Mouse (Mus musculus) midbrain, embryonic 14.5 days (tissue): Measurements from ENCODE around the gene Fam193a. TPM values are rescaled to one million over a fixed set of nuclear protein-coding genes. Genes with fewer than 3 reads are reported as not detected.
A peak's percentile ranks its signal among the peaks of the same experiment; 100 is the strongest.

Experiments
- ATAC-seq: fragments of 200-750 bp; cut with Nextera tagmentation; 2 replicates; pipeline ENCODE4 v1.8.0; 2017; ENCODE audit warnings: moderate number of reproducible peaks, moderate library complexity; ENCODE audit not compliant: low FRiP score, low TSS enrichment
- DNase-seq: peaks from one replicate; pipeline ENCODE4 v3.0.0-alpha.2; 2015
- H3K27ac ChIP-seq: fragments of 300-500 bp; sonication (generic); replicated peaks from 2 replicates; pipeline ENCODE4 v1.5.1; 2014; ENCODE audit warnings: mild to moderate bottlenecking, low read depth, low read length, moderate library complexity
- H3K27me3 ChIP-seq: fragments of 300-500 bp; sonication (generic); 2 replicates; pipeline ENCODE4 v1.6.1; 2014; ENCODE audit warnings: low read length, control low read depth, mixed read lengths; ENCODE audit not compliant: control insufficient read depth, insufficient read depth
- H3K36me3 ChIP-seq: fragments of 300-500 bp; sonication (generic); 2 replicates; pipeline ENCODE4 v1.6.1; 2014; ENCODE audit warnings: low read length, control low read depth; ENCODE audit not compliant: control insufficient read depth, insufficient read depth
- H3K4me1 ChIP-seq: fragments of 300-500 bp; sonication (generic); 2 replicates; pipeline ENCODE4 v1.6.1; 2014; ENCODE audit warnings: mild to moderate bottlenecking, antibody characterized with exemption, low read length, control low read depth; ENCODE audit not compliant: control insufficient read depth, insufficient read depth
- H3K4me2 ChIP-seq: fragments of 300-500 bp; sonication (generic); 2 replicates; pipeline ENCODE4 v1.6.1; 2014; ENCODE audit warnings: mild to moderate bottlenecking, low read length, moderate library complexity
- H3K4me3 ChIP-seq: fragments of 300-500 bp; sonication (generic); replicated peaks from 2 replicates; pipeline ENCODE4 v1.5.1; 2014; ENCODE audit warnings: low read depth, low read length
- H3K9ac ChIP-seq: fragments of 300-500 bp; sonication (generic); replicated peaks from 2 replicates; pipeline ENCODE4 v1.6.1; 2014; ENCODE audit warnings: mild to moderate bottlenecking, low read length, moderate library complexity
- H3K9me3 ChIP-seq: fragments of 300-500 bp; sonication (generic); 2 replicates; pipeline ENCODE4 v1.6.1; 2016; ENCODE audit warnings: low read length, control low read depth, mixed read lengths; ENCODE audit not compliant: control insufficient read depth
- WGBS: fragments of 180-500 bp; shearing (Covaris S2); extraction: QIAGEN DNeasy Blood & Tissue Kit; methylation state at CpG from one replicate; pipeline ENCODE4 v1.1.7; 2014; 5-methylcytosine and 5-hydroxymethylcytosine counted together
- polyA plus RNA-seq: library from polyadenylated mRNA; unstranded; fragments of >200 nt; fragmentation: Nextera tagmentation; extraction: Ambion mirVana; gene quantifications from 2 replicates; pipeline ENCODE4 v1.2.1, GENCODE M21; 2014

Fam193a gene
- polyA plus RNA-seq, 1 experiment from 2014 or later = 21.9 TPM

- H3K4me2 ChIP-seq = peak overlapping the region; percentile 73
- H3K27ac ChIP-seq = peak overlapping the region; percentile 90
- peak overlapping the region; percentile 89 for H3K9ac ChIP-seq
- no peak for DNase-seq
- WGBS = 35% methylated on average over 8 of the region's 8 CpGs
- peaks cover 17% of the 10 kb centered on the region for H3K4me1 ChIP-seq
- ATAC-seq = no peak
- H3K4me3 ChIP-seq = peak overlapping the region; percentile 88
- no peaks in the 10 kb centered on the region for H3K9me3 ChIP-seq
- no peaks in the 10 kb centered on the region for H3K27me3 ChIP-seq
- no peaks in the 10 kb centered on the region for H3K36me3 ChIP-seq
Measured at GRCm38 (mm10) chr5:34370840-34371239, 1.1 kb downstream of the Fam193a start.

GRCm38 (mm10) chr5:34372141-34372540 is 2.4 kb downstream of the Fam193a start:
- Histone ChIP-seq H3K4me3 (no peak overlapping the region), H3K4me1 (peaks cover 17% of the 10 kb centered on the region)

GRCm38 (mm10) chr5:34372541-34372940 is 2.8 kb downstream of the Fam193a start:
- Histone ChIP-seq H3K9ac (no peak overlapping the region), H3K4me3 (no peak overlapping the region), H3K27ac (no peak overlapping the region), H3K27me3 (no peaks in the 10 kb centered on the region), H3K4me1 (peaks cover 17% of the 10 kb centered on the region), H3K9me3 (no peaks in the 10 kb centered on the region), H3K36me3 (no peaks in the 10 kb centered on the region), H3K4me2 (0 out of 2 replicates have a peak overlapping the region, but pooled peaks have one; percentile 0)
- DNase-seq = no peak
- ATAC-seq = no peak

More at GRCm38 (mm10) chr5:34372141-34372540, 2.4 kb downstream of the Fam193a start:
- no peak overlapping the region for H3K27ac ChIP-seq
- peak overlapping the region; percentile 0; the same call in 1 of the 2 replicates for H3K4me2 ChIP-seq
- DNase-seq (no peak), ATAC-seq (no peak)
- no peaks in the 10 kb centered on the region for H3K27me3 ChIP-seq
- H3K36me3 ChIP-seq = no peaks in the 10 kb centered on the region
- H3K9ac ChIP-seq = no peak overlapping the region
- H3K9me3 ChIP-seq = no peaks in the 10 kb centered on the region

- no peak overlapping the region for H3K27ac ChIP-seq
- H3K36me3 ChIP-seq = no peaks in the 10 kb centered on the region
- H3K9me3 ChIP-seq = no peaks in the 10 kb centered on the region
- H3K4me1 ChIP-seq = 0 out of 2 replicates have a peak, but pooled peaks cover 3% of the 10 kb centered on the region
- DNase-seq (no peak), ATAC-seq (no peak)
- H3K9ac ChIP-seq = no peak overlapping the region
- no peak overlapping the region for H3K4me3 ChIP-seq
- no peak overlapping the region for H3K4me2 ChIP-seq
- H3K27me3 ChIP-seq = no peaks in the 10 kb centered on the region
Measured at GRCm38 (mm10) chr5:34378787-34379186, 9.1 kb downstream of the Fam193a start.

- WGBS = 95% methylated on average over 2 of the region's 2 CpGs
- H3K27me3 ChIP-seq = no peaks in the 10 kb centered on the region
- no peak overlapping the region for H3K4me2 ChIP-seq
- no peak overlapping the region for H3K4me3 ChIP-seq
- H3K27ac ChIP-seq = no peak overlapping the region
- H3K9ac ChIP-seq = no peak overlapping the region
- H3K4me1 ChIP-seq = no peaks in the 10 kb centered on the region
- no peak for ATAC-seq
- no peak for DNase-seq
- no peaks in the 10 kb centered on the region for H3K36me3 ChIP-seq
- no peaks in the 10 kb centered on the region; the same call in 1 of the 2 replicates for H3K9me3 ChIP-seq
Measured at GRCm38 (mm10) chr5:34381700-34382099, 12.0 kb downstream of the Fam193a start.

GRCm38 (mm10) chr5:34385616-34386015 is 15.9 kb downstream of the Fam193a start:
- no peaks in the 10 kb centered on the region for H3K36me3 ChIP-seq
- no peaks in the 10 kb centered on the region for H3K27me3 ChIP-seq
- no peak for ATAC-seq
- H3K27ac ChIP-seq = no peak overlapping the region
- DNase-seq = no peak
- no peak overlapping the region for H3K4me3 ChIP-seq
- no peaks in the 10 kb centered on the region; the same call in 1 of the 2 replicates for H3K9me3 ChIP-seq
- no peak overlapping the region for H3K9ac ChIP-seq
- WGBS = 97% methylated on average over 5 of the region's 5 CpGs
- no peaks in the 10 kb centered on the region for H3K4me1 ChIP-seq
- H3K4me2 ChIP-seq = no peak overlapping the region

- no peak overlapping the region for H3K4me2 ChIP-seq
- no peaks in the 10 kb centered on the region for H3K4me1 ChIP-seq
- ATAC-seq = no peak
- no peaks in the 10 kb centered on the region; the same call in 1 of the 2 replicates for H3K9me3 ChIP-seq
- WGBS = 97% methylated on average over 2 of the region's 2 CpGs
- H3K27me3 ChIP-seq = no peaks in the 10 kb centered on the region
- H3K36me3 ChIP-seq = no peaks in the 10 kb centered on the region
- no peak for DNase-seq
- no peak overlapping the region for H3K4me3 ChIP-seq
- H3K27ac ChIP-seq = no peak overlapping the region
- no peak overlapping the region for H3K9ac ChIP-seq
Measured at GRCm38 (mm10) chr5:34386744-34387143, 17.0 kb downstream of the Fam193a start.

GRCm38 (mm10) chr5:34393251-34393650 is 23.5 kb downstream of the Fam193a start:
- WGBS = 95% methylated on average over 8 of the region's 8 CpGs
- no peaks in the 10 kb centered on the region for H3K36me3 ChIP-seq

GRCm38 (mm10) chr5:34395347-34395746 is 25.6 kb downstream of the Fam193a start:
- WGBS = 94% methylated on average over 1 of the region's 1 CpGs
- no peak for DNase-seq

More at GRCm38 (mm10) chr5:34393251-34393650, 23.5 kb downstream of the Fam193a start:
- Histone ChIP-seq H3K27ac (no peak overlapping the region), H3K27me3 (no peaks in the 10 kb centered on the region), H3K9me3 (no peaks in the 10 kb centered on the region), H3K4me2 (no peak overlapping the region), H3K9ac (no peak overlapping the region), H3K4me3 (no peak overlapping the region), H3K4me1 (no peaks in the 10 kb centered on the region)
- ATAC-seq = no peak
- no peak for DNase-seq

More at GRCm38 (mm10) chr5:34395347-34395746, 25.6 kb downstream of the Fam193a start:
- Histone ChIP-seq H3K9me3 (no peaks in the 10 kb centered on the region), H3K9ac (no peak overlapping the region), H3K36me3 (no peaks in the 10 kb centered on the region), H3K4me2 (no peak overlapping the region), H3K27me3 (no peaks in the 10 kb centered on the region), H3K27ac (no peak overlapping the region), H3K4me3 (no peak overlapping the region), H3K4me1 (no peaks in the 10 kb centered on the region)
- no peak for ATAC-seq
